Mouse (Mus musculus): ENCODE results near the gene Pcnt. TPM values are rescaled to one million over a fixed set of nuclear protein-coding genes. Genes with fewer than 3 reads are reported as not detected.

Gene Pcnt
- polyA plus RNA-seq, 1 experiment from 2014 or later = 16.4 TPM

Other genes starting within 250 kb of the Pcnt start
- 62.5 and 67.7 TPM in 2 replicates for gene Prmt2, start 204.9 kb downstream of the Pcnt start, polyA plus RNA-seq (2015; fragmentation: Nextera tagmentation; extraction: Ambion mirVana)
- gene S100b, start 188.9 kb downstream of the Pcnt start, polyA plus RNA-seq (2015; fragmentation: Nextera tagmentation; extraction: Ambion mirVana) = 5.7 and 8.1 TPM in 2 replicates
- gene Dip2a, start 97.5 kb downstream of the Pcnt start, polyA plus RNA-seq (2015; fragmentation: Nextera tagmentation; extraction: Ambion mirVana) = 12.5 TPM in 2 replicates
- 2.1 TPM in 1 of 2 replicates, not detected in the other for gene AC141477.1, start 2.3 kb downstream of the Pcnt start, polyA plus RNA-seq (2015; fragmentation: Nextera tagmentation; extraction: Ambion mirVana)
- not detected in 2 replicates for gene 2610028H24Rik, start 6.3 kb upstream of the Pcnt start, polyA plus RNA-seq (2015; fragmentation: Nextera tagmentation; extraction: Ambion mirVana)
- 67.9 and 79.8 TPM in 2 replicates for gene Mcm3ap, start 26.1 kb upstream of the Pcnt start, polyA plus RNA-seq (2015; fragmentation: Nextera tagmentation; extraction: Ambion mirVana)
- 6.0 and 7.4 TPM in 2 replicates for gene Ybey, start 26.3 kb upstream of the Pcnt start, polyA plus RNA-seq (2015; fragmentation: Nextera tagmentation; extraction: Ambion mirVana)
- gene Lss, start 88.8 kb upstream of the Pcnt start, polyA plus RNA-seq (2015; fragmentation: Nextera tagmentation; extraction: Ambion mirVana) = 37.3 and 39.0 TPM in 2 replicates
- not detected in 2 replicates for gene Spatc1l, start 119.5 kb upstream of the Pcnt start, polyA plus RNA-seq (2015; fragmentation: Nextera tagmentation; extraction: Ambion mirVana)
- gene Ftcd, start 132.9 kb upstream of the Pcnt start, polyA plus RNA-seq (2015; fragmentation: Nextera tagmentation; extraction: Ambion mirVana) = 0.73 TPM in 1 of 2 replicates, not detected in the other
- 173 and 181 TPM in 2 replicates for gene Col6a2, start 180.8 kb upstream of the Pcnt start, polyA plus RNA-seq (2015; fragmentation: Nextera tagmentation; extraction: Ambion mirVana)